Mouse (Mus musculus) stomach, postnatal 0 days (tissue): ENCODE data around the gene Hmx1.

ENCODE experiments used
- CTCF ChIP-seq: IDR thresholded peaks from 2 replicates; pipeline ENCODE4 v1.5.1; 2016; ENCODE audit warnings: antibody characterized with exemption, low read depth, mild to moderate bottlenecking, moderate library complexity
- EP300 ChIP-seq: optimal IDR thresholded peaks from 2 replicates; pipeline ENCODE3; 2016; ENCODE audit warnings: antibody characterized with exemption

GRCm38 (mm10) chr5:35412833-35413232 lies 23.9 kb downstream of the Hmx1 start:
- TF ChIP-seq CTCF (no peak), EP300 (no peak)
